Mouse (Mus musculus) midbrain, postnatal 0 days (tissue): Measurements from ENCODE around the gene Cryge. TPM values are rescaled to one million over a fixed set of nuclear protein-coding genes. Genes with fewer than 3 reads are reported as not detected.

Experiments
- ATAC-seq: fragments of 200-750 bp; cut with Nextera tagmentation; 2 replicates; pipeline ENCODE4 v1.8.0; 2017; ENCODE audit warnings: moderate number of reproducible peaks, mild to moderate bottlenecking, moderate TSS enrichment, moderate library complexity; ENCODE audit not compliant: low FRiP score
- DNase-seq: peaks from one replicate; pipeline ENCODE4 v3.0.0-alpha.2; 2015; ENCODE audit warnings: low spot score
- H3K27ac ChIP-seq: fragments of 300-500 bp; sonication (generic); 2 replicates; pipeline ENCODE4 v1.5.1; 2014; ENCODE audit warnings: low read depth, mild to moderate bottlenecking, low read length, mixed read lengths
- H3K27me3 ChIP-seq: fragments of 300-500 bp; sonication (generic); 2 replicates; pipeline ENCODE4 v1.6.1; 2014; ENCODE audit warnings: low read length, control low read depth, mixed read lengths; ENCODE audit not compliant: insufficient read depth
- H3K36me3 ChIP-seq: fragments of 300-500 bp; sonication (generic); 2 replicates; pipeline ENCODE4 v1.6.1; 2014; ENCODE audit warnings: low read length, control low read depth, mixed read lengths; ENCODE audit not compliant: insufficient read depth
- H3K4me1 ChIP-seq: fragments of 300-500 bp; sonication (generic); 2 replicates; pipeline ENCODE4 v1.6.1; 2014; ENCODE audit warnings: mild to moderate bottlenecking, control low read depth, antibody characterized with exemption, low read length, mixed read lengths; ENCODE audit not compliant: insufficient read depth
- H3K4me2 ChIP-seq: fragments of 300-500 bp; sonication (generic); 2 replicates; pipeline ENCODE4 v1.6.1; 2014; ENCODE audit warnings: low read depth, mild to moderate bottlenecking, low read length, mixed read lengths; ENCODE audit not compliant: poor library complexity, severe bottlenecking
- H3K4me3 ChIP-seq: fragments of 300-500 bp; sonication (generic); 2 replicates; pipeline ENCODE4 v1.5.1; 2014; ENCODE audit warnings: low read depth, mild to moderate bottlenecking, low read length, moderate library complexity
- H3K9ac ChIP-seq: fragments of 300-500 bp; sonication (generic); replicated peaks from 2 replicates; pipeline ENCODE4 v1.6.1; 2014; ENCODE audit warnings: mild to moderate bottlenecking, low read length, moderate library complexity, mixed read lengths; ENCODE audit not compliant: poor library complexity, severe bottlenecking
- H3K9me3 ChIP-seq: fragments of 300-500 bp; sonication (generic); 2 replicates; pipeline ENCODE4 v1.6.1; 2016; ENCODE audit warnings: low read length, control low read depth
- CTCF ChIP-seq: IDR thresholded peaks from 2 replicates; pipeline ENCODE4 v1.5.1; 2016; ENCODE audit warnings: antibody characterized with exemption, mild to moderate bottlenecking
- WGBS: fragments of 180-500 bp; shearing (Covaris S2); extraction: QIAGEN DNeasy Blood & Tissue Kit; methylation state at CpG from one replicate; pipeline ENCODE4 v1.1.7; 2014; 5-methylcytosine and 5-hydroxymethylcytosine counted together
- polyA plus RNA-seq: library from polyadenylated mRNA; unstranded; fragments of >200 nt; fragmentation: Nextera tagmentation; extraction: Ambion mirVana; gene quantifications from 2 replicates; pipeline ENCODE4 v1.2.1, GENCODE M21; 2015
- total RNA-seq: library from RNA; depleted of rRNA; stranded (reverse); fragments of >200 nt; gene quantifications from 2 replicates; pipeline ENCODE4 v1.2.3, GENCODE M21; 2014

Gene Cryge
- total and polyA plus RNA-seq, 2 experiments from 2014 or later: not detected

GRCm38 (mm10) chr1:65039679-65040078 lies 11.3 kb downstream of the Cryge start:
- Histone ChIP-seq H3K4me2 (no peak overlapping the region), H3K9ac (no peak overlapping the region), H3K9me3 (no peaks in the 10 kb centered on the region), H3K36me3 (no peaks in the 10 kb centered on the region), H3K27me3 (no peaks in the 10 kb centered on the region), H3K4me1 (no peaks in the 10 kb centered on the region), H3K27ac (no peak overlapping the region), H3K4me3 (no peak overlapping the region)
- DNase-seq: no peak
- ATAC-seq: no peak
- WGBS: 86% methylated on average over 3 of the region's 3 CpGs
- no peak for TF ChIP-seq CTCF

GRCm38 (mm10) chr1:65037542-65037941 lies 13.4 kb downstream of the Cryge start:
- no peaks in the 10 kb centered on the region for H3K9me3 ChIP-seq
- ATAC-seq (no peak), DNase-seq (no peak)
- H3K4me1 ChIP-seq: no peaks in the 10 kb centered on the region
- H3K27ac ChIP-seq: no peak overlapping the region
- WGBS: 88% methylated on average over 2 of the region's 2 CpGs
- H3K36me3 ChIP-seq: no peaks in the 10 kb centered on the region
- no peak for TF ChIP-seq CTCF
- H3K27me3 ChIP-seq: no peaks in the 10 kb centered on the region
- no peak overlapping the region for H3K4me3 ChIP-seq
- H3K9ac ChIP-seq: no peak overlapping the region
- no peak overlapping the region for H3K4me2 ChIP-seq

- no peaks in the 10 kb centered on the region for H3K36me3 ChIP-seq
- H3K4me3 ChIP-seq: no peak overlapping the region
- H3K4me1 ChIP-seq: no peaks in the 10 kb centered on the region
- no peak for TF ChIP-seq CTCF
- no peak overlapping the region for H3K4me2 ChIP-seq
- no peak overlapping the region for H3K9ac ChIP-seq
- H3K9me3 ChIP-seq: no peaks in the 10 kb centered on the region
- H3K27me3 ChIP-seq: no peaks in the 10 kb centered on the region
- DNase-seq (no peak), ATAC-seq (no peak)
- WGBS: 26% methylated on average over 3 of the region's 3 CpGs
- H3K27ac ChIP-seq: no peak overlapping the region
These were observed 15.4 kb downstream of the Cryge start for GRCm38 (mm10) chr1:65035513-65035912.

GRCm38 (mm10) chr1:65032641-65033040 lies 18.3 kb downstream of the Cryge start, which contains the start of gene Akr1cl:
TSS of gene Akr1cl (minus strand) at chr1:65032759.
- Histone ChIP-seq H3K36me3 (no peaks in the 10 kb centered on the region), H3K4me1 (no peaks in the 10 kb centered on the region), H3K27me3 (no peaks in the 10 kb centered on the region), H3K4me2 (no peak within 1 kb of the TSS), H3K9me3 (no peaks in the 10 kb centered on the region), H3K9ac (no peak within 1 kb of the TSS), H3K4me3 (no peak within 1 kb of the TSS), H3K27ac (no peak within 1 kb of the TSS)
- no peak for ATAC-seq
- DNase-seq: no peak
- no peak for TF ChIP-seq CTCF

- H3K4me2 ChIP-seq: no peak overlapping the region
- H3K36me3 ChIP-seq: no peaks in the 10 kb centered on the region
- DNase-seq (no peak), ATAC-seq (no peak)
- H3K4me3 ChIP-seq: no peak overlapping the region
- no peaks in the 10 kb centered on the region for H3K27me3 ChIP-seq
- WGBS: 64% methylated on average over 9 of the region's 9 CpGs
- no peak overlapping the region for H3K27ac ChIP-seq
- no peaks in the 10 kb centered on the region for H3K4me1 ChIP-seq
- no peaks in the 10 kb centered on the region for H3K9me3 ChIP-seq
- no peak overlapping the region for H3K9ac ChIP-seq
- TF ChIP-seq CTCF: no peak
These were observed 22.7 kb downstream of the Cryge start for GRCm38 (mm10) chr1:65028206-65028605.

- H3K4me1 ChIP-seq: no peaks in the 10 kb centered on the region
- no peak for TF ChIP-seq CTCF
- H3K27me3 ChIP-seq: no peaks in the 10 kb centered on the region
- 83% methylated on average over 4 of the region's 4 CpGs for WGBS
- H3K27ac ChIP-seq: no peak overlapping the region
- H3K4me3 ChIP-seq: no peak overlapping the region
- no peak overlapping the region for H3K4me2 ChIP-seq
- H3K36me3 ChIP-seq: no peaks in the 10 kb centered on the region
- no peaks in the 10 kb centered on the region for H3K9me3 ChIP-seq
- DNase-seq (no peak), ATAC-seq (no peak)
- H3K9ac ChIP-seq: no peak overlapping the region
These were observed 38.2 kb downstream of the Cryge start for GRCm38 (mm10) chr1:65012726-65013125.
